Mouse (Mus musculus) heart, postnatal 4 days (tissue): ENCODE data around the gene Olfr149. TPM values are rescaled to one million over a fixed set of nuclear protein-coding genes. Genes with fewer than 3 reads are reported as not detected.
"Not testable (repeated sequence)": the region's sequence is repeated elsewhere in the genome, so short reads cannot be mapped to it uniquely, and the experiment has no call there.

Source experiments
- DNase-seq: peaks from one replicate; pipeline ENCODE4 v3.0.0; 2021
- total RNA-seq, 2 experiments: library from RNA; stranded (reverse); gene quantifications; 2 replicates each; pipeline ENCODE4 v1.2.3; 2021

The Olfr149 gene
- total RNA-seq, result not detected

- no peak for DNase-seq
Measured at GRCm38 (mm10) chr9:39707017-39707416, at the start of gene Olfr149. TSS of gene Olfr149 (minus strand) at chr9:39707117.

GRCm38 (mm10) chr9:39746428-39746827, 39.5 kb upstream of the Olfr149 start:
- DNase-seq, result no peak

- DNase-seq, result no peak
Measured at GRCm38 (mm10) chr9:39745949-39746348, 39.0 kb upstream of the Olfr149 start, which contains the start of gene Olfr967. TSS of gene Olfr967 (plus strand) at chr9:39746249.

- no peak for DNase-seq
Measured at GRCm38 (mm10) chr9:39740741-39741140, 33.8 kb upstream of the Olfr149 start.

GRCm38 (mm10) chr9:39730678-39731077, 23.8 kb upstream of the Olfr149 start, which contains the start of gene Olfr150:
TSS of gene Olfr150 (plus strand) at chr9:39730978.
- DNase-seq, result no peak

- no peak for DNase-seq
Measured at GRCm38 (mm10) chr9:39711053-39711452, 4.1 kb upstream of the Olfr149 start, which contains the start of gene Olfr965. TSS of gene Olfr965 (plus strand) at chr9:39711353.

- peak; percentile 50 for DNase-seq
Measured at GRCm38 (mm10) chr9:39708958-39709357, 2.0 kb upstream of the Olfr149 start.

GRCm38 (mm10) chr9:39701123-39701522, 5.8 kb downstream of the Olfr149 start:
- not testable (repeated sequence) for DNase-seq

GRCm38 (mm10) chr9:39679280-39679679, 27.6 kb downstream of the Olfr149 start:
- DNase-seq, result no peak

GRCm38 (mm10) chr9:39678557-39678956, 28.4 kb downstream of the Olfr149 start:
- no peak for DNase-seq

- DNase-seq, result no peak
Measured at GRCm38 (mm10) chr9:39674820-39675219, 32.1 kb downstream of the Olfr149 start.

- DNase-seq, result no peak
Measured at GRCm38 (mm10) chr9:39669723-39670122, 37.2 kb downstream of the Olfr149 start.

GRCm38 (mm10) chr9:39666905-39667304, 40.0 kb downstream of the Olfr149 start, which contains the start of gene Olfr963:
TSS of gene Olfr963 (plus strand) at chr9:39667205.
- no peak for DNase-seq

- DNase-seq, result no peak
Measured at GRCm38 (mm10) chr9:39654756-39655396, 52.0 kb downstream of the Olfr149 start.

Other genes with a start within 250 kb of the Olfr149 start
- gene Olfr955, start 235.2 kb downstream of the Olfr149 start, total RNA-seq, result not detected
- not detected for gene Olfr44, start 213.1 kb downstream of the Olfr149 start, total RNA-seq
- not detected for gene Olfr957, start 191.3 kb downstream of the Olfr149 start, total RNA-seq
- not detected for gene Olfr958, start 153.1 kb downstream of the Olfr149 start, total RNA-seq
- not detected for gene Olfr959, start 131.5 kb downstream of the Olfr149 start, total RNA-seq
- 1 to 10 TPM; 7.8 to 8.0 TPM for gene AW551984, start 102.7 kb downstream of the Olfr149 start, total RNA-seq
- gene Olfr148, start 96.5 kb downstream of the Olfr149 start, total RNA-seq, result not detected
- gene Olfr960, start 85.7 kb downstream of the Olfr149 start, total RNA-seq, result not detected
- not detected for gene Olfr961, start 62.0 kb downstream of the Olfr149 start, total RNA-seq
- gene Olfr963, start 39.9 kb downstream of the Olfr149 start, total RNA-seq, result not detected
- gene Olfr965, start 4.2 kb upstream of the Olfr149 start, total RNA-seq, result not detected
- not detected for gene Olfr150, start 23.9 kb upstream of the Olfr149 start, total RNA-seq
- gene Olfr967, start 39.1 kb upstream of the Olfr149 start, total RNA-seq, result not detected
- not detected for gene Olfr968, start 76.1 kb upstream of the Olfr149 start, total RNA-seq
- gene Olfr969, start 83.8 kb upstream of the Olfr149 start, total RNA-seq, result not detected
- not detected for gene Olfr970, start 101.7 kb upstream of the Olfr149 start, total RNA-seq
- gene Olfr971, start 129.8 kb upstream of the Olfr149 start, total RNA-seq, result not detected
- not detected for gene Olfr972, start 159.3 kb upstream of the Olfr149 start, total RNA-seq
- not detected for gene Olfr229, start 200.2 kb upstream of the Olfr149 start, total RNA-seq
- gene Olfr974, start 230.4 kb upstream of the Olfr149 start, total RNA-seq, result not detected
- gene Olfr975, start 244.9 kb upstream of the Olfr149 start, total RNA-seq, result not detected